Mouse (Mus musculus): Measurements from ENCODE around the gene Lrrn4cl. TPM values are rescaled to one million over a fixed set of nuclear protein-coding genes. Genes with fewer than 3 reads are reported as not detected.

Gene Lrrn4cl
- 0.15 TPM in 2 replicates for polyA plus RNA-seq (2015; fragmentation: Nextera tagmentation; extraction: Ambion mirVana)

DNA sequence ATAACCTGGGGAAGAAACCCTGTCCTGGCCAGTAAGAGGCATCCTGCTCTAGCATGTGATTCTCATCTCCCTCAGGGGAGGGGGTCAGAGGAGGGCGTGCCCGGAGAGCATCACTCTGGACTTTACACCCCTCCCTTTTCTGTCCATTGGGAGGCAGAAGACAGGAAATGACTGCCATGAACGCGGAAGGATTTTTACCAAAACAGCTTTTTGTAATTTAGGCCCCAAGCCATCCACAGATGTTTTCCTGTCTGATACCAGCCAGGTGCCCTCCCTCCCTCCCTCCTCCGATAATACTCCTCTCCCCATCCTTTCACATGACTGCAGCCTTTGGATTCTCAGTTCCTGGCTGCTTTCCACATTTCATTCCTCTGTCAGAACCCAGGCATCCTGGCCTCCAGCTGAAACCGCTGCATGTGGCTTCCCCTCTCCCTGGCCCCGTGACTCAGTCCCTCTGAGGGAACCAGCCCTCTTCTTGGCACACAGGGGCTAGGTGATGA, at the start of gene Lrrn4cl:
Gene Lrrn4cl, plus strand, starts transcription at position 367 of the 500 bp plus-strand sequence.
- Histone ChIP-seq H3K9ac (no peak within 1 kb of the TSS), H3K4me3 (replicated peaks) (no peak within 1 kb of the TSS), H3K4me2 (no peak within 1 kb of the TSS), H3K9me3 (replicated peaks) (no peaks in the 10 kb centered on the region), H3K4me1 (replicated peaks) (peaks cover 13% of the 10 kb centered on the region; the same call in 1 of the 2 replicates), H3K27me3 (peaks cover 5% of the 10 kb centered on the region; the same call in 1 of the 2 replicates), H3K36me3 (replicated peaks) (peaks cover 25% of the 10 kb centered on the region), H3K27ac (replicated peaks) (no peak within 1 kb of the TSS)
- no peak for ATAC-seq (ENCODE audit: insufficient read depth)
- 41% methylated on average over 7 of the region's 7 CpGs for WGBS (ENCODE audit: insufficient replicate concordance)

DNA sequence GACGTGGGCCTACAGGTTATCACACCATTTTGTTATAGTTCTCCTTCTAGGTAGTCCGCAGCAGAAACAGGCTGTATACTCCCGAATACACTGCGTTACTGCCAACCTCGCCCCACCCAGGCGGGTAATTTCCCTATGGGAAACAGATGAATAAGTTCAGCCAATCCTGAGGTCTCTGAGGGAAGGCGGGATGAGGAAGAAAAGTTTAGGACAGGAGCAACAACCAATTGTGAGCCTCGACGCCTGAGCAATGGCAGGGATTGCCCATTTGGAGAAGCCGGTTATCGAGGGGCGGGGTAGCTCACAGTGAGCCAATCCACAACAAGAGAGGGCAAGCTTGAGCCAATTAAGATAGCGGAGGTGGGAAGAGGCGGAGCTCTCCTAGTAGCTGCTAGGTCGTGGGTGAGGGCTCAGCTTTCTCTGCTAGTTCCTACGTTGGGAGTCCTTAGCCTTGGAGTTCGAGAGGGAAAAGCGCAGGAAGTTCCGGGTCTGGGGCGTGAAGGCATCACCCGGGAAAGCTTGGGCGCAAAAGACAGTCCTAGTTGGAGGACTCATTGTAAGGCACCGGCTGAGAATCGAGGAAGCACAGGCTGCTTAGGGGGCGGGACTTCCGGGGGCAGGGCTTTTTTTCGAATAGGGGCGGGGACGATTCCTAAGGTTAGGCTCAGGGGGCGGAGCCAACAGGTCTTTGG, 48.3 kb upstream of the Lrrn4cl start, which contains the start of gene Zbtb3:
Gene Zbtb3, plus strand, starts transcription at position 426 of the 692 bp plus-strand sequence.
- peak within 1 kb of the TSS; percentile 80 for H3K27ac ChIP-seq (replicated peaks)
- H3K27me3 ChIP-seq, result no peaks in the 10 kb centered on the region
- under 1% methylated on average over 30 of the region's 30 CpGs for WGBS (ENCODE audit: insufficient replicate concordance)
- no peaks in the 10 kb centered on the region for H3K9me3 ChIP-seq (replicated peaks)
- peak within 1 kb of the TSS; percentile 73 for H3K4me3 ChIP-seq (replicated peaks)
- peak within 1 kb of the TSS; percentile 81 for H3K4me2 ChIP-seq
- peak; percentile 96 for ATAC-seq (ENCODE audit: insufficient read depth)
- H3K36me3 ChIP-seq (replicated peaks), result peaks cover 28% of the 10 kb centered on the region
- peak within 1 kb of the TSS; percentile 63 for H3K9ac ChIP-seq
- H3K4me1 ChIP-seq (replicated peaks), result peaks cover 53% of the 10 kb centered on the region

DNA sequence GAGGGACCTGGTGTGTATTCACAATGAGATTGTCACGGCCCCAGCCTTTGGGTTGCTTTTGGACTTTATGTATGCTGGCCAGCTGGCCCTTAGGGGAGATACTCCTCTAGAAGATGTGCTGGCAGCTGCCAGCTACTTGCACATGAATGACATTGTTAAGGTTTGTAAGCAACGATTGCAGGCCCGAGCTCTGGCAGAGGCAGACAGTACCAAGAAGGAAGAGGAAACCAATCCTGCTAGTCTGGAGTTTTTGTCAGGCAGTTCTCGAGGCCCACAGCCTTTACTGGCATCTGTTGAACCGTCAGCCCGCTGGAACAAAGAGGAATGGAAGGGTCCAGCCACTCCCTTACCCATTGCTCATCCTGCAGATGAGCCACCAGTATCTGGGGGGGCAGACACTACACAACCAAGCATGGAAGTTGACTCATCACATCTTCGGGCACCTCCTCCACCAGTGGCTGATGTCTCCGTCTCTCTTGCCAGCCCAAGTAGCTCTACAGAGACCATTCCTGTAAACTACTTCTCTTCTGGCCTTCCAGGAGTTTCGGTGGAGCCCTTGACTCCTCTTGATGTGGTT, 47.3 kb upstream of the Lrrn4cl start:
- Histone ChIP-seq H3K4me1 (replicated peaks) (peaks cover 43% of the 10 kb centered on the region), H3K9ac (no peak overlapping the region), H3K27me3 (no peaks in the 10 kb centered on the region), H3K27ac (replicated peaks) (peak overlapping the region; percentile 76), H3K9me3 (replicated peaks) (no peaks in the 10 kb centered on the region), H3K36me3 (replicated peaks) (peaks cover 38% of the 10 kb centered on the region), H3K4me3 (replicated peaks) (peak overlapping the region; percentile 73; the same call in 1 of the 2 replicates), H3K4me2 (peak overlapping the region; percentile 81)
- no peak for ATAC-seq (ENCODE audit: insufficient read depth)
- WGBS (ENCODE audit: insufficient replicate concordance), result 70% methylated on average over 9 of the region's 9 CpGs

DNA sequence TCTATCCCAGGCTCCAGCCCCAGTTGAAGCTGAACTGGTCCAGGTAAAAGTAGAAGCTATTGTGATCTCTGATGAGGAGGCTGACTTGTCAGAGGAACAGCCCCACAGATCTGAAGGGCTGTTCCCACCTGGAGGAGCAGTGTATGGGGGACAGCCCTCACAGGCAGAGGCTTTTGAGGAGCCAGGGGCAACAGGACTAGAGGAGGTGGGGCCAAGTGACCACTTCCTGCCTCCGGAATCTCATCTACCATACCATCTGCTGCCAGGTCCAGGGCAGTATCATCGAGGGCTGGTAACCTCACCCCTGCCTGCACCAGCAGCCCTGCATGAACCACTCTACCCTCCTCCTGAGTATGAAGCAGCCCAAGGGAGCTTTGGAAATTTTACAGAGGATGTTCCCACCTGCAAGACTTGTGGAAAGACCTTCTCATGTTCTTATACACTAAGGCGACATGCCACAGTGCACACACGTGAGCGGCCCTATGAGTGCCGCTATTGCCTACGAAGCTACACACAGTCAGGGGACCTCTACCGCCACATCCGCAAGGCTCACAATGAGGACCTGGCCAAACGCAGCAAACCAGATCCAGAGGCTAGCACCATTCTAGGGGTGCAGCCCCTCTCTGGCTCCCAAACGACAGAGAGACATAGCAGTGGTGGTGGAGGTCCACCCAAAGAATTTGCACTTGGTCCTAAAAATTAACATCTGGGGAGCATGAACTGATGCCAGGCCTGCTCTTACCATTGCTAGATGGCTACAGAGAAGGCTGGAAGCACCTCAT, 46.5 kb upstream of the Lrrn4cl start:
- peaks cover 43% of the 10 kb centered on the region for H3K36me3 ChIP-seq (replicated peaks)
- no peaks in the 10 kb centered on the region for H3K27me3 ChIP-seq
- H3K9ac ChIP-seq, result no peak overlapping the region
- no peak overlapping the region for H3K4me2 ChIP-seq
- H3K4me3 ChIP-seq (replicated peaks), result no peak overlapping the region
- H3K27ac ChIP-seq (replicated peaks), result 0 out of 2 replicates have a peak overlapping the region, but pooled peaks have one; percentile 76
- H3K9me3 ChIP-seq (replicated peaks), result no peaks in the 10 kb centered on the region
- WGBS (ENCODE audit: insufficient replicate concordance), result 66% methylated on average over 11 of the region's 11 CpGs
- no peak for ATAC-seq (ENCODE audit: insufficient read depth)
- H3K4me1 ChIP-seq (replicated peaks), result peaks cover 35% of the 10 kb centered on the region

DNA sequence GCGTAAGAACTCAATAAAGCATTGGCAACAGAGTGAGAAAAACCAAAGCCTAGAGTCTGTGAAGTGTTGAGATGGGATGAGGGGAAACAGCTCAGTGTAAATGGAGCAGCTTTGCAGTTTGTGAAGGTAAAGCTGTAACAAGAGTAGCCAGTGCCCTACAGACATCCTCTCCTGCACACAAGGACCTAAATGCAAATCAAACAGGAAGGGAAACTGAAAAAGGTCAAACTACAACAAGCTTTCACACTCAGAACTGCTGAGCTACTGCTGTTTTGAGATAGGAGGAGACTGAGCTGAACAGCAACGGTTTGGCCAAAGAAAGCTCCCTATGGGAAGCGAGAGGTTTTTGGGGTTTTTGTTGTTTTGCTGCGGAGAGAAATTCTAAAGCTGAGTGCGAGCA, 43.8 kb upstream of the Lrrn4cl start:
- H3K36me3 ChIP-seq (replicated peaks), result peaks cover 67% of the 10 kb centered on the region
- no peaks in the 10 kb centered on the region for H3K27me3 ChIP-seq
- ATAC-seq (ENCODE audit: insufficient read depth), result no peak
- H3K4me2 ChIP-seq, result no peak overlapping the region
- peaks cover 22% of the 10 kb centered on the region for H3K4me1 ChIP-seq (replicated peaks)
- H3K9me3 ChIP-seq (replicated peaks), result no peaks in the 10 kb centered on the region
- H3K27ac ChIP-seq (replicated peaks), result no peak overlapping the region
- 79% methylated on average over 5 of the region's 5 CpGs for WGBS (ENCODE audit: insufficient replicate concordance)
- no peak overlapping the region for H3K9ac ChIP-seq
- H3K4me3 ChIP-seq (replicated peaks), result no peak overlapping the region

DNA sequence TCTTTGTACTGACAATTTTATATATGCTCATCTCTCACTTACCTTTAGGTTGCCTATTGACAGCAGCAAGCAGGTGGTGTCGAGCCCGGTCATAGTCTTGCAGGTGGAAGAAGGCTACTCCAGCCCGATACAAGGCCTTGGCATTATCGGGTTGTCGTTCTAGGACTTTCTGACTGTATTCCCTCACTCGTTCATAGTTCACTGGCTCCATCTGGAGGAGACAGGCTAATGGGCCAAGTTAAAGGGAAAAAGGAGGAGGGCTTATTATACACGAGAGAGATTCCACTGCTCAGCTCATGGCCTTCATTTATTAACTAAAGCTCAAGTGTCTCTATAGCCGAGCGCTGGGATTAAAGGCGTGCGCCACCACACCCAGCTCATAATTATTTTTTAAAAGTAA, 34.8 kb upstream of the Lrrn4cl start:
- Histone ChIP-seq H3K36me3 (replicated peaks) (peaks cover 60% of the 10 kb centered on the region), H3K4me2 (no peak overlapping the region), H3K27me3 (no peaks in the 10 kb centered on the region), H3K9me3 (replicated peaks) (no peaks in the 10 kb centered on the region), H3K9ac (no peak overlapping the region), H3K27ac (replicated peaks) (no peak overlapping the region), H3K4me3 (replicated peaks) (no peak overlapping the region), H3K4me1 (replicated peaks) (peaks cover 26% of the 10 kb centered on the region)
- ATAC-seq (ENCODE audit: insufficient read depth), result no peak
- 82% methylated on average over 11 of the region's 11 CpGs for WGBS (ENCODE audit: insufficient replicate concordance)

DNA sequence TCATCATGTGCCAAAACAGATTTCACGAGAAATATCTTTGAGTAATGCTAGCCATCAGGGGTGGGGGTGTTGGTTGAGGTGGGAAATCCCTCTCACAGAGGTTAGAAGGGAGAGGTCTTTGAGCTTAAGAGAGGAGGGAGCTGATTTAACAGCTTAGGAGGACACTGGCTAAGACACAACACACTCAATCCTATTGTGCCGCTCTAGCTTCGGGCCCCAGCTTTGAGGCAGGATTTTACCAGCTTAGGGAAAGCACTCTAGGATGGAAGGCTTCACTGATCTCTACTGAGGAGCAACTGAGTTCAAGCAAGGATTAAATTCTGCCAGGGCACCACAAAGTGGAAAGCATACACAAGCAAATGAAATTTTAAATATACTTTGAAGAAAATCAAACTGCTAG, 33.6 kb upstream of the Lrrn4cl start:
- WGBS (ENCODE audit: insufficient replicate concordance), result 73% methylated on average over 3 of the region's 3 CpGs
- Histone ChIP-seq H3K27ac (replicated peaks) (no peak overlapping the region), H3K4me3 (replicated peaks) (peak overlapping the region; percentile 14), H3K27me3 (no peaks in the 10 kb centered on the region), H3K4me1 (replicated peaks) (peaks cover 28% of the 10 kb centered on the region), H3K9ac (0 out of 2 replicates have a peak overlapping the region, but pooled peaks have one; percentile 1), H3K9me3 (replicated peaks) (no peaks in the 10 kb centered on the region), H3K4me2 (peak overlapping the region; percentile 86), H3K36me3 (replicated peaks) (peaks cover 52% of the 10 kb centered on the region)
- no peak for ATAC-seq (ENCODE audit: insufficient read depth)

DNA sequence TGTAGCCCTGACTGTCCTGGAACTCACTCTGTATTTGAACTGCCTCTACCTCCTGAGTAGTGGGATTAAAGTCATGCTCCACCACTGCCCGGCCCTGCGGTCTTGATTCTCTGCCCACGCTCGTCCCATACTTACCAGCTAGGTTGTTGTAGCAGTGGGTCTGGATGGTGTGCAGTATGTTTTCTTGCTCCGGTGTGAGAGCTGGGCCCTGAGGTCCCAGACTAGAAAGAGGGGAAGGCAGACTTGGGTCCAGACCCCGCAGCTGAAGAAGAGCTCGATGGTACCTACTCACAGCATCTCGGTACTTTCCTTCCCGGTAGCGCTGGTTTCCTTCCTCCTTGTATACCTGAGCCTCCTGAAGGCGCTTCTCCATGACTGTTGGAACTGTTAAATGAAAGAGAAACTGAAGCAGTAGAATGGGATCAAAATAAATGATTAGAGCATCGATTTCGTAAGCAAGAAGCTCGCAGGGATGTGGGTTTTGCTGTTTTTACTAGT, 32.2 kb upstream of the Lrrn4cl start:
- peak overlapping the region; percentile 92 for H3K4me3 ChIP-seq (replicated peaks)
- ATAC-seq (ENCODE audit: insufficient read depth), result no peak
- H3K9me3 ChIP-seq (replicated peaks), result no peaks in the 10 kb centered on the region
- H3K27ac ChIP-seq (replicated peaks), result peak overlapping the region; percentile 100
- WGBS (ENCODE audit: insufficient replicate concordance), result 13% methylated on average over 14 of the region's 14 CpGs
- H3K4me2 ChIP-seq, result peak overlapping the region; percentile 86
- peaks cover 42% of the 10 kb centered on the region for H3K4me1 ChIP-seq (replicated peaks)
- H3K27me3 ChIP-seq, result no peaks in the 10 kb centered on the region
- peaks cover 47% of the 10 kb centered on the region for H3K36me3 ChIP-seq (replicated peaks)
- peak overlapping the region; percentile 95 for H3K9ac ChIP-seq

DNA sequence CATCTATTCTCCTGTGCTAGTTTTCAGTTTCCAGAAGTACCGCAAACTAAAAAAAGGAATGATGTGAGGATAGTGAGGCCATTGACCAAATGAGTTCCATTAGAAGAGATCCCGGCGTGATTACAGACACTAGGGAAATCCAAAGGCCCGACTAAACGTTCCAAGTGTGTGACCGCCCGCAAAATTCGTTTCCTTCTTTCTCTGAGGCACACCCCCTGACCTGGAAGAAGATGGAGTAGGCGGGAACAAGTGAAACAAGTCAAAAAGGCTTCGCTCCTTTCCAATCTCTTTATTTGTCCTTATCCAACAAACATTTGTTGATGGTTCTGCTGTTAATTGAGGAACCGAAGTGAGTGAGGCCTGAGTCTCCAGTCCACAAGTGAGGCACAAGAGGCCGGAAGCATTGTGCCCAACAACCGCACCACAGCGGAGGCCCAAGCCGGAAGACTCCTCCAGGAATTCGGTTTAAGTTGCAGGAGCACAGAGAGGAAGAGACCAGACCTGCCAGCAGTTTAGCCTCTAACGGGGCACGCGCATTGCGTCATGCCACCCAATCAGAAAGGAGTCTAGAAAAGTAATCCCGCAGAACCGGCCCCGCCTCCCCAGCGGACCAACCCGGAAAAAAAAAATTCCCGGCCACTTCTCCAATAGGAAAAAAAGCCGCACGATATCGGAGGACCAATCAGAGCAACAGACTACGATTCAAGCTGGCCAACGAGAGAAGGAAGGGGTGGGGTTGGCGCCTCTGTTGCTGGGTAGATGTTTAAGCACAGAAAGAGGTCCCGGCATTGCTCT, 31.6 kb upstream of the Lrrn4cl start, which contains the start of gene Ttc9c:
Gene Ttc9c, minus strand, starts transcription at position 533 of the 795 bp plus-strand sequence.
- Histone ChIP-seq H3K27me3 (no peaks in the 10 kb centered on the region), H3K9me3 (replicated peaks) (no peaks in the 10 kb centered on the region), H3K4me2 (peak within 1 kb of the TSS; percentile 86), H3K27ac (replicated peaks) (peak within 1 kb of the TSS; percentile 100), H3K4me3 (replicated peaks) (peak within 1 kb of the TSS; percentile 92), H3K9ac (peak within 1 kb of the TSS; percentile 95), H3K36me3 (replicated peaks) (peaks cover 48% of the 10 kb centered on the region), H3K4me1 (replicated peaks) (peaks cover 43% of the 10 kb centered on the region)
- WGBS (ENCODE audit: insufficient replicate concordance), result 1% methylated on average over 33 of the region's 33 CpGs
- ATAC-seq (ENCODE audit: insufficient read depth), result peak; percentile 78
